Mouse (Mus musculus) myocyte (in vitro differentiated cells): ENCODE measurements around the gene Dnajb11. TPM values are rescaled to one million over a fixed set of nuclear protein-coding genes. Genes with fewer than 3 reads are reported as not detected.

Experiments used
- H3K27me3 ChIP-seq: one replicate; pipeline ENCODE4 v1.6.1; 2011; ENCODE audit not compliant: control insufficient read depth, insufficient read depth, insufficient read length
- H3K36me3 ChIP-seq: one replicate; pipeline ENCODE4 v1.6.1; 2011; ENCODE audit not compliant: control insufficient read depth, insufficient read depth
- H3K4me2 ChIP-seq: one replicate; pipeline ENCODE4 v1.6.1; 2011; ENCODE audit warnings: low read depth, control low read depth
- H3K4me3 ChIP-seq: one replicate; pipeline ENCODE4 v1.5.1; 2011; ENCODE audit warnings: mild to moderate bottlenecking, control low read depth, moderate library complexity
- H3K79me2 ChIP-seq: one replicate; pipeline ENCODE4 v1.6.1; 2011; ENCODE audit not compliant: control insufficient read depth, insufficient read depth
- H3ac ChIP-seq: one replicate; pipeline ENCODE4 v1.6.1; 2011; ENCODE audit not compliant: control insufficient read depth, insufficient read length
- CEBPB ChIP-seq: IDR thresholded peaks from 2 replicates; pipeline ENCODE4 v1.6.1; 2011; ENCODE audit warnings: mild to moderate bottlenecking, moderate library complexity; ENCODE audit not compliant: poor library complexity, insufficient read depth, severe bottlenecking
- E2F4 ChIP-seq: IDR thresholded peaks from one replicate; pipeline ENCODE4 v1.6.1; 2011; ENCODE audit warnings: mild to moderate bottlenecking, control low read depth, moderate library complexity; ENCODE audit not compliant: insufficient read depth
- MAX ChIP-seq: IDR thresholded peaks from one replicate; pipeline ENCODE4 v1.6.1; 2011; ENCODE audit warnings: low read depth, mild to moderate bottlenecking, control low read depth
- MYOD1 ChIP-seq, 3 experiments: IDR thresholded peaks; one replicate each; pipeline ENCODE4 v1.6.1; 2011; ENCODE audit warnings: control low read depth in 2 of 3, low read depth in 2 of 3, mild to moderate bottlenecking in 2 of 3, moderate library complexity in 1 of 3; ENCODE audit not compliant: insufficient read length in 2 of 3, control insufficient read depth in 1 of 3
- MYOG ChIP-seq, 3 experiments: IDR thresholded peaks; one replicate each; pipeline ENCODE4 v1.6.1; 2011; ENCODE audit warnings: control low read depth in 2 of 3, low read depth in 2 of 3, mild to moderate bottlenecking in 2 of 3; ENCODE audit not compliant: insufficient read length in 2 of 3, control insufficient read depth in 1 of 3, insufficient read depth in 1 of 3
- POLR2A ChIP-seq: IDR thresholded peaks from one replicate; pipeline ENCODE4 v1.6.1; 2011; ENCODE audit warnings: low read depth, mild to moderate bottlenecking, control low read depth, moderate library complexity; ENCODE audit not compliant: insufficient read length
- POLR2AphosphoS2 ChIP-seq: IDR thresholded peaks from one replicate; pipeline ENCODE4 v1.6.1; 2011; ENCODE audit warnings: low read depth, control low read depth; ENCODE audit not compliant: insufficient read length
- REST ChIP-seq: IDR thresholded peaks from one replicate; pipeline ENCODE4 v1.6.1; 2011; ENCODE audit warnings: mild to moderate bottlenecking, control low read depth, moderate library complexity; ENCODE audit not compliant: insufficient read depth, insufficient read length
- SRF ChIP-seq: IDR thresholded peaks from one replicate; pipeline ENCODE4 v1.6.1; 2011; ENCODE audit warnings: low read depth; ENCODE audit not compliant: control insufficient read depth, insufficient read length
- TCF12 ChIP-seq: IDR thresholded peaks from one replicate; pipeline ENCODE4 v1.6.1; 2011; ENCODE audit warnings: mild to moderate bottlenecking, control low read depth; ENCODE audit not compliant: poor library complexity, insufficient read depth, severe bottlenecking
- TCF3 ChIP-seq: IDR thresholded peaks from one replicate; pipeline ENCODE4 v1.6.1; 2011; ENCODE audit warnings: low read depth, control low read depth; ENCODE audit not compliant: insufficient read length
- USF1 ChIP-seq: IDR thresholded peaks from one replicate; pipeline ENCODE4 v1.6.1; 2011; ENCODE audit warnings: low read depth, mild to moderate bottlenecking, control low read depth, moderate library complexity
- polyA plus RNA-seq: library from polyadenylated mRNA; unstranded; fragments of >200 nt; fragmentation: generic; extraction: Trizol; gene quantifications from one replicate; pipeline ENCODE4 v1.2.1, GENCODE M21; 2012; ENCODE audit warnings: missing spikeins

The Dnajb11 gene
- polyA plus RNA-seq, 1 experiment: 77.1 TPM

DNA sequence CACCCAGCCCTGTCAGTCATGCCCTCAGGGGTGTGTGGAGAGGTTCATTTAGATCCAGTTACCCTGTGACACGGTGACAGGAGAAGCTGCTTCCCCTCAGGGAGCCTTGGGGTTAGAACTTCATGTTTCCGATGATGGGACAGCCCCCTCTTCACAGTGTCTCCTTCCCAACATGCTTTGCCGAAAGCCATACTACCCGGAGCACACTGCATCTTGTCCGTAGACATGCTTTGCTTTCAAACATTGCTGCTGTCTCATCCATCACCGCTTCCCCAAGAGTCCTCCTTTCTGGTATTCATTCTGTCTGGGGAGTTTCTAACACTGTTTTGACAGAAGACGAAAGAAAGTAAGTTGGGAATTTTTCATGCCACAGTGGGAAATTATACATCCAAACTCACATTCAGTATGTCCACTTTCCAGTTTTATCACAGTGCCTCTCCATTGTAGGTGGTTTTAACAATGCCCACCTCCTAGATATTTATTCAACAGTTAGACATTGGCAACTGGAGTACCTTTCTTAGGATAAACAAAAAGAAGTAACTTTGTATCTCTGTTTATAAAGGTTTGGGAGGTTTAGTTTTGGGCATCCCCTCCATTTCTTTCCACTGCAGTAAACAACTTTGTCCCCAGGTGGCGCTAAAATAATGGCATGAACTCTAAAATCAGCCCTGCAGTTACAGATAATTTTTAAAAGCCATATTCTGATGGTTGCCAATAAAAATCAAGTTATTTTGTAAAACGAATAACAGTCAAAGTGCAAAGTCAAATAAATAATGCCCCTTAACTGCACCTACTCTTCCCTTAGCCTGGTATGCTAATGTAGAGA, 18.8 kb downstream of the Dnajb11 start:
- Histone ChIP-seq H3K79me2 (no peaks in the 10 kb centered on the region), H3K36me3 (peaks cover 8% of the 10 kb centered on the region), H3K4me2 (no peak overlapping the region), H3ac (no peak overlapping the region), H3K27me3 (no peaks in the 10 kb centered on the region), H3K4me3 (no peak overlapping the region)
- TF ChIP-seq TCF12 (no peak), MYOD1 (IDR thresholded peaks at IDR 0.05; ENCODE audit: control insufficient read depth in 1 of 3, insufficient read length in 2 of 3, low read depth in 2 of 3) (no peak), MYOG (IDR thresholded peaks at IDR 0.05; ENCODE audit: control insufficient read depth in 1 of 3, insufficient read depth in 1 of 3, insufficient read length in 2 of 3, low read depth in 2 of 3) (no peak), TCF3 (no peak), POLR2AphosphoS2 (no peak)

DNA sequence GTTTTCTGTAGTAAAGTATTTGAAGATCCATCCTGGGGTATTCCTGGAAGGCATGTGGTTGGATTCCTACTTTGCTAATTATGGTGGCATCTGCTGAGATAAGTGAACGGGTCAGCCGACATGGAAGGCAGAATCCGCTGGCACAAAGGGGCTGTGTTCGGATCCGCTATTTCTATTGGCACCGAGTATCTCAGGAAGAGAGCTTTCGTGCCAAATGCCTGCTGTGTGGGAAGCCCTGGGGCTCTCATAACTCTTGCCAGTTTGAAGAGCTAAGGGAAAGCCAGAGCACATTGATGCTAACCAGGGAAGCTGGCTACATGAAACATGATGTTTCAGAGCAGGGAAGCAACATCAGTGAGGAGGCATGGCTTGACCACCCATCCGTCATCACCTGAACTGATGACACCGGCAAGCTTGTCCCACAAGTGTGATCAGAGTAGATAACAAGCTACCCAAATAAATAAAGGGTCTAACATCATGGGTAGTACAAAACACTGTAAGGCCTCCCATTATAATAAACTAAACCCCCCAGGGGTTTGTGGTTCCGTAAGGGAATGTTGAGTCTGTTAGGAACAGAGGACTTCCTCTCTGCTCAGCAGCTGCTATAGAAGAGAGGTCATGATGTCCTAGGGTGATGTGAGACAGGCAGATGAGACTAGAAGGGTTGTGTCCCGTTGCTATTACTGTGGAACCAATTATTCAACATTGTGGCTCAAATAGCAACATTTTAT, 20.2 kb downstream of the Dnajb11 start:
- Histone ChIP-seq H3K27me3 (no peaks in the 10 kb centered on the region), H3K36me3 (no peaks in the 10 kb centered on the region)
- TF ChIP-seq USF1: no peak
- TF ChIP-seq SRF: no peak
- TF ChIP-seq CEBPB: no peak
- TF ChIP-seq E2F4: no peak
- TF ChIP-seq TCF3: no peak
- no peak for TF ChIP-seq MYOD1 (IDR thresholded peaks at IDR 0.05; ENCODE audit: control insufficient read depth in 1 of 3, insufficient read length in 2 of 3, low read depth in 2 of 3)
- no peak for TF ChIP-seq MAX
- TF ChIP-seq REST: no peak
- TF ChIP-seq POLR2A: no peak

DNA sequence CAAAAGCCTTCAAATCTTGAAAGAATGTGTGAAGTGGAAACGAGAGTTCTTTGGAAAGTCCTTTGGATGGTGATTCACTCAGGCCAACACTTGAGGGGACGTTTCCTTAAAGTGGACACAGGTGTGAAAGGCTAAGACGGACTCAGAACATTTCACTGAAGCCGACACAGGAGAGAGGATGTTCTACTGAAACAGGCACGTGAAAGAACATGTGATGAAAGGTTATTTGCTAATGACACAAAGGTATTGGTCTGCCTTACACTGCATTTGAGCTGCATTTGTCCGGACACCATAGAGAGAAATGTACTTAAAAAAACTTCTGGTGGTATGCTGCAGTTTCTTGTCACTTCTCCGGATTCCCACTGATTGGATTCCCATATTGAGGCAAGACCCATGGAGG, 21.1 kb downstream of the Dnajb11 start:
- Histone ChIP-seq H3K4me2 (no peak overlapping the region), H3K4me3 (no peak overlapping the region), H3K79me2 (no peaks in the 10 kb centered on the region), H3K27me3 (no peaks in the 10 kb centered on the region), H3K36me3 (no peaks in the 10 kb centered on the region), H3ac (no peak overlapping the region)
- TF ChIP-seq POLR2A: no peak
- no peak for TF ChIP-seq REST
- no peak for TF ChIP-seq CEBPB
- TF ChIP-seq SRF: no peak
- TF ChIP-seq MYOD1 (IDR thresholded peaks at IDR 0.05; ENCODE audit: control insufficient read depth in 1 of 3, insufficient read length in 2 of 3, low read depth in 2 of 3): no peak
- TF ChIP-seq TCF12: no peak

More for the DNA sequence above, 20.2 kb downstream of the Dnajb11 start:
- H3K79me2 ChIP-seq: no peaks in the 10 kb centered on the region
- H3ac ChIP-seq: no peak overlapping the region
- H3K4me3 ChIP-seq: no peak overlapping the region
- no peak overlapping the region for H3K4me2 ChIP-seq

DNA sequence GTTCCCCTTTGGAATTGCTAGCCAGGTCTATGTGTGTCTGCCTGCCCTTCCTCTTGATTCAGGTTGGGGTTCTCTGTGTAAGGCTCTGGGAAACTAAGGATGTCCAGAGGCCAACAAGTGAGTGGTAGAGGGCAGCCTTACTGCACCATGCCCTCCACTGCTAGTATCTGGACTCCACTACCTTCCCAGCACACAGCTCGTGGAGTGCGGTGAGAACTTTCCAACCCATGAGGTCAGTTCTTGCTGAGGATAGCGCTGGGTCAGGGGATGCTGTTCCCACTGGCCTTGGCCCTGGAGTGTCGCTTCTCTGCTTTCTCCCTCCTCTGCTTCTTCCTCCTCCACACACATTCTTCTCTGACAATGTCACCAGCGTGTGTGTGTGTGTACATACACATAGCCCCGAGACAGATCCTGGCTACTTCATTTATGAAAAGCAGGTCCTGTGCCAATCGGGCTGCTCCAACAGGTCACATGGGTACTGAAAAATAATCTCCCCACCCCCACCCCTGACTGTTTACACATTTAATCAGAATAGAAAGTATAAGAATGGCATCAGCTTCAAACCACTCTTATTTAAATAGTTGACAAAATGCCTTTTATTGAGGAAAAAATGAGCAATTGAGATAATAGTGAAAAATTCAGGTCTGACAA, 22.4 kb downstream of the Dnajb11 start:
- Histone ChIP-seq H3K79me2 (no peaks in the 10 kb centered on the region), H3K4me3 (no peak overlapping the region), H3ac (no peak overlapping the region), H3K4me2 (peak overlapping the region; percentile 56), H3K36me3 (no peaks in the 10 kb centered on the region), H3K27me3 (no peaks in the 10 kb centered on the region)
- no peak for TF ChIP-seq MYOD1 (IDR thresholded peaks at IDR 0.05; ENCODE audit: control insufficient read depth in 1 of 3, insufficient read length in 2 of 3, low read depth in 2 of 3)
- TF ChIP-seq USF1: peak; percentile 22

DNA sequence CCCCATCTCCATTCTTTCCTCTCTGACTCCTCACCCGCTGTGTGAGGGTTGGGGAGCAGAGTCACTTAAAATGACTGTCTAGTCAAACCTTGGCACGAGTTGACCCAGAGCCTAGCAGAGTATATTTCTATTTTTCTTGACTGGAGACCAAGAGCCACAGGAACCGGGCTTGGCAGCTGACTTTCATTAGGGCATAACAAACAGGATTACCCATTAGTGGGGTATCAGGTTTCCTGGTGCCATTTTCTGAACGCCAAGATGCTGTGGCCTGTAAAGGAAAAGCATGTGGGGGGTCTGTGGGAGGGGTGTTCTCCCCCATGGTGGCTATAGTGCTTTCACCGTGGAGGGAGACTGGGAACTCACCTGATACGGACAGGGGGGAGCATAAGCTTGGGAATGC, 23.3 kb downstream of the Dnajb11 start:
- TF ChIP-seq TCF3 (no peak), MYOG (IDR thresholded peaks at IDR 0.05; ENCODE audit: control insufficient read depth in 1 of 3, insufficient read depth in 1 of 3, insufficient read length in 2 of 3, low read depth in 2 of 3) (no peak), POLR2A (no peak), MYOD1 (IDR thresholded peaks at IDR 0.05; ENCODE audit: control insufficient read depth in 1 of 3, insufficient read length in 2 of 3, low read depth in 2 of 3) (no peak), E2F4 (no peak), CEBPB (no peak), USF1 (no peak), SRF (no peak), TCF12 (no peak), POLR2AphosphoS2 (no peak)
- Histone ChIP-seq H3K27me3 (no peaks in the 10 kb centered on the region), H3ac (no peak overlapping the region), H3K4me3 (no peak overlapping the region), H3K79me2 (no peaks in the 10 kb centered on the region), H3K4me2 (peak overlapping the region; percentile 56), H3K36me3 (no peaks in the 10 kb centered on the region)
